Mouse (Mus musculus): Measurements from ENCODE around the gene Tnpo2.

- TF ChIP-seq CTCF (IDR thresholded peaks at IDR 0.05; ENCODE audit: borderline replicate concordance, insufficient read depth, low read length) (no peak), POLR2A (IDR thresholded peaks at IDR 0.05; ENCODE audit: low read depth, low read length) (no peak)
These were observed 25.9 kb downstream of the Tnpo2 start for GRCm38 (mm10) chr8:85062603-85063002.

Data from embryonic fibroblast, embryonic 13.5 days (primary cell).